Mouse (Mus musculus) layer of hippocampus, adult 11-12 months (tissue): ENCODE results near the gene Fnbp1.

ENCODE experiments used
- DNase-seq: peaks from one replicate; pipeline ENCODE4 v3.0.0; 2022; ENCODE audit warnings: low spot score

The Fnbp1 gene

GRCm38 (mm10) chr2:31024618-31025370 lies 117.0 kb downstream of the Fnbp1 start:
- DNase-seq, result peak; percentile 78

GRCm38 (mm10) chr2:31023940-31024339 lies 117.9 kb downstream of the Fnbp1 start:
- DNase-seq, result no peak

- DNase-seq, result no peak
Observed at GRCm38 (mm10) chr2:31020202-31020601, 121.6 kb downstream of the Fnbp1 start.

GRCm38 (mm10) chr2:31019011-31019410 lies 122.8 kb downstream of the Fnbp1 start:
- DNase-seq, result no peak

GRCm38 (mm10) chr2:31018519-31018918 lies 123.3 kb downstream of the Fnbp1 start:
- DNase-seq, result no peak

GRCm38 (mm10) chr2:31017625-31018317 lies 124.0 kb downstream of the Fnbp1 start:
- no peak for DNase-seq

GRCm38 (mm10) chr2:31013371-31014120 lies 128.3 kb downstream of the Fnbp1 start:
- DNase-seq, result no peak

GRCm38 (mm10) chr2:31007208-31007607 lies 134.6 kb downstream of the Fnbp1 start:
- DNase-seq, result no peak

- no peak for DNase-seq
Observed at GRCm38 (mm10) chr2:31006434-31006833, 135.4 kb downstream of the Fnbp1 start.

- no peak for DNase-seq
Observed at GRCm38 (mm10) chr2:31005453-31005852, 136.4 kb downstream of the Fnbp1 start.

GRCm38 (mm10) chr2:31002857-31003256 lies 139.0 kb downstream of the Fnbp1 start:
- no peak for DNase-seq

- DNase-seq, result no peak
Observed at GRCm38 (mm10) chr2:30998443-30999260, 143.2 kb downstream of the Fnbp1 start.

GRCm38 (mm10) chr2:30995432-30995996 lies 146.3 kb downstream of the Fnbp1 start:
- no peak for DNase-seq

- DNase-seq, result no peak
Observed at GRCm38 (mm10) chr2:30994853-30995252, 147.0 kb downstream of the Fnbp1 start.

GRCm38 (mm10) chr2:30990221-30990620 lies 151.6 kb downstream of the Fnbp1 start:
- DNase-seq, result no peak

- DNase-seq, result no peak
Observed at GRCm38 (mm10) chr2:30985111-30986020, 156.4 kb downstream of the Fnbp1 start.

GRCm38 (mm10) chr2:30983024-30983423 lies 158.8 kb downstream of the Fnbp1 start:
- DNase-seq, result no peak

GRCm38 (mm10) chr2:30981790-30982513 lies 159.9 kb downstream of the Fnbp1 start, which contains the start of the genes BC005624 and Usp20:
Gene BC005624, minus strand, starts transcription at chr2:30982201.
Gene Usp20, plus strand, starts transcription at chr2:30982279.
- DNase-seq, result peak; percentile 100
